ENCODE assay signal across 27 mouse cellular contexts in the genomic region with DNA sequence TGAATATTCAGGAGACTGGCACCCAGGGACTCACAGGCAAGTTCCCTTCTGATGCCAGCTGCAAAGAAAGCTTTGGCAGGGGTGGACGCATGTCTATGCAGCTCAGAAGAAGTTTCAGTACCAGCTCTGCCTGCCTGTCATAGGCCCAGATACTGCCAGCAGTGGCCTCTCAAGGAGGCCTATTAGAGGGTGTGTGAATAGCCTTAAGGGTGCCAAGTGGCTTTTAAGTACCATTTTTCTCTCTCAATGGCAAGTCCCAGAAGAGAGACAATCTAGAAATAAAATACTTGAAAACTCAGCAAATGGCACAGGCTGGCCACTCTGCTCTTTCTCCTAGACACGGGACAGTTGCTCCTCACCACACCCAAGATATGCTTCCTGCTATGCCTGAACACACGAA.
DNase-seq lines count a peak whose midpoint lies in the region; ATAC-seq and TF ChIP-seq lines count a peak whose summit lies in the region.
"Had no signal": no experiment of that assay in that cellular context is flagged by ENCODE, and none has a peak within 500 bp of the region (broad histone marks: within the 10 kb centered on the region; RNA-seq: fewer than 3 reads in every experiment).

No protein-coding gene starts in this region.

- TF ChIP-seq POLR2A in lung, adult 2 months (IDR thresholded peaks at IDR 0.05; ENCODE audit: borderline replicate concordance, extremely low read depth, low read depth, low read length) = no peak

- DNase-seq in lung, adult 18-20 months = peak; percentile 50 to 73
- DNase-seq in lung, postnatal 14 days = no peak
- peak; percentile 41 for DNase-seq in lung, adult 2 months
- DNase-seq in lung, postnatal 36 days = peak; percentile 80
- no peak for DNase-seq in adrenal gland, adult 8-10 months
- DNase-seq: cerebellum, adult 2 months; cerebellum, postnatal 25 days; gastrocnemius, postnatal 25 days; heart, adult 18-20 months; heart, postnatal 10 days; kidney, adult 18-20 months; liver; right cerebral cortex, postnatal 4 days; thymus, postnatal 36 days had no signal

- no peaks in the 10 kb centered on the region for H3K9me3 ChIP-seq in forebrain, embryonic 13.5 days (replicated peaks)
- no peaks in the 10 kb centered on the region for H3K9me3 ChIP-seq in forebrain, embryonic 12.5 days
- H3K9me3 ChIP-seq: embryonic facial prominence, embryonic 13.5 days; forebrain, embryonic 15.5 days; heart, embryonic 12.5 days; hindbrain, embryonic 12.5 days; liver, embryonic 15.5 days; neural tube, embryonic 12.5 days; stomach, embryonic 15.5 days had no signal

- H3K27me3 ChIP-seq in forebrain, embryonic 13.5 days = no peaks in the 10 kb centered on the region
- no peaks in the 10 kb centered on the region for H3K27me3 ChIP-seq in forebrain, embryonic 12.5 days
- H3K27me3 ChIP-seq: embryonic facial prominence, embryonic 13.5 days; forebrain, embryonic 15.5 days; heart, embryonic 12.5 days; hindbrain, embryonic 12.5 days; liver, embryonic 15.5 days; neural tube, embryonic 12.5 days; stomach, embryonic 15.5 days had no signal

- H3K36me3 ChIP-seq in forebrain, embryonic 13.5 days (ENCODE audit: poor library complexity, severe bottlenecking) = no peaks in the 10 kb centered on the region
- H3K36me3 ChIP-seq in forebrain, embryonic 12.5 days (replicated peaks) = no peaks in the 10 kb centered on the region
- H3K36me3 ChIP-seq: embryonic facial prominence, embryonic 13.5 days; forebrain, embryonic 15.5 days; heart, embryonic 12.5 days; hindbrain, embryonic 12.5 days; liver, embryonic 15.5 days; neural tube, embryonic 12.5 days; stomach, embryonic 15.5 days had no signal

- H3K4me2 ChIP-seq in forebrain, embryonic 13.5 days = no peak overlapping the region
- no peak overlapping the region for H3K4me2 ChIP-seq in forebrain, embryonic 12.5 days
- H3K4me2 ChIP-seq: embryonic facial prominence, embryonic 13.5 days; forebrain, embryonic 15.5 days; heart, embryonic 12.5 days; hindbrain, embryonic 12.5 days; liver, embryonic 15.5 days; midbrain, embryonic 11.5 days; neural tube, embryonic 12.5 days; stomach, embryonic 15.5 days had no signal

- no peak for TF ChIP-seq CTCF in lung, adult 2 months (IDR thresholded peaks at IDR 0.05; ENCODE audit: insufficient read depth, low read length)

- H3K4me3 ChIP-seq in forebrain, embryonic 13.5 days = no peak overlapping the region
- H3K4me3 ChIP-seq in forebrain, embryonic 12.5 days (replicated peaks) = no peak overlapping the region
- no peak overlapping the region for H3K4me3 ChIP-seq in lung, adult 2 months (replicated peaks; ENCODE audit: extremely low read depth, low read depth, low read length)
- H3K4me3 ChIP-seq: embryonic facial prominence, embryonic 13.5 days; erythroblast, embryonic 14.5 days; forebrain, embryonic 15.5 days; heart, embryonic 12.5 days; hindbrain, embryonic 12.5 days; left cerebral cortex, adult 2 months; liver, embryonic 15.5 days; neural tube, embryonic 12.5 days; stomach, embryonic 15.5 days had no signal

- ATAC-seq in forebrain, embryonic 13.5 days = peak; percentile 38; the same call in 1 of the 2 replicates
- ATAC-seq in forebrain, embryonic 12.5 days (ENCODE audit: low FRiP score) = no peak
- ATAC-seq: forebrain, embryonic 15.5 days; inflammation-experienced regulatory T-cells, adult 6 months had no signal

- no peak overlapping the region for H3K9ac ChIP-seq in forebrain, embryonic 13.5 days
- no peak overlapping the region for H3K9ac ChIP-seq in forebrain, embryonic 12.5 days
- H3K9ac ChIP-seq: embryonic facial prominence, embryonic 13.5 days; forebrain, embryonic 15.5 days; heart, embryonic 12.5 days; hindbrain, embryonic 12.5 days; liver, embryonic 15.5 days; neural tube, embryonic 12.5 days; stomach, embryonic 15.5 days had no signal

- H3K27ac ChIP-seq in forebrain, embryonic 13.5 days = no peak overlapping the region
- H3K27ac ChIP-seq in forebrain, embryonic 12.5 days = no peak overlapping the region
- H3K27ac ChIP-seq: embryonic facial prominence, embryonic 13.5 days; forebrain, embryonic 15.5 days; hindbrain, embryonic 12.5 days; left cerebral cortex, adult 2 months; liver, embryonic 15.5 days; neural tube, embryonic 12.5 days; stomach, embryonic 15.5 days had no signal

- 74% methylated on average over 3 of the region's 3 CpGs for WGBS in forebrain, embryonic 13.5 days
- WGBS in forebrain, embryonic 12.5 days = 79% methylated on average over 3 of the region's 3 CpGs
- 50% methylated on average over 3 of the region's 3 CpGs for WGBS in lung, adult 2 months

- no peaks in the 10 kb centered on the region; the same call in 1 of the 2 replicates for H3K4me1 ChIP-seq in forebrain, embryonic 13.5 days
- peaks cover 3% of the 10 kb centered on the region for H3K4me1 ChIP-seq in forebrain, embryonic 12.5 days
- peaks cover 3% of the 10 kb centered on the region; the same call in 1 of the 2 replicates for H3K4me1 ChIP-seq in lung, adult 2 months (ENCODE audit: control insufficient read depth, insufficient read depth, low read length)
- H3K4me1 ChIP-seq: forebrain, embryonic 15.5 days; hindbrain, embryonic 12.5 days; liver, embryonic 15.5 days had no signal

Comparison
In these comparisons a context has a peak if more than half of its experiments do, and no peak if none do; other contexts are left out.
1. DNase-seq: peak in lung, adult 18-20 months (2 of 2), lung, adult 2 months (single experiment) and lung, postnatal 36 days (single experiment); none in lung, postnatal 14 days (single experiment) and adrenal gland, adult 8-10 months (single experiment).